Mouse (Mus musculus) intestine, postnatal 0 days (tissue): ENCODE data around the gene Glp2r. TPM values are rescaled to one million over a fixed set of nuclear protein-coding genes. Genes with fewer than 3 reads are reported as not detected.

Source experiments
- ATAC-seq: fragments of 200-750 bp; cut with Nextera tagmentation; 2 replicates; pipeline ENCODE4 v1.8.0; 2017; ENCODE audit warnings: mild to moderate bottlenecking, moderate TSS enrichment, moderate library complexity
- H3K27ac ChIP-seq: fragments of 300-500 bp; sonication (generic); 2 replicates; pipeline ENCODE4 v1.5.1; 2014; ENCODE audit warnings: mild to moderate bottlenecking, low read depth, low read length, moderate library complexity
- H3K27me3 ChIP-seq: fragments of 300-500 bp; sonication (generic); replicated peaks from 2 replicates; pipeline ENCODE4 v1.6.1; 2014; ENCODE audit warnings: low read length, mixed read lengths; ENCODE audit not compliant: control insufficient read depth, insufficient read depth
- H3K36me3 ChIP-seq: fragments of 300-500 bp; sonication (generic); 2 replicates; pipeline ENCODE4 v1.6.1; 2014; ENCODE audit warnings: mild to moderate bottlenecking, moderate library complexity; ENCODE audit not compliant: control insufficient read depth, insufficient read depth
- H3K4me1 ChIP-seq: fragments of 300-500 bp; sonication (generic); replicated peaks from 2 replicates; pipeline ENCODE4 v1.6.1; 2014; ENCODE audit warnings: antibody characterized with exemption, low read length, mixed read lengths; ENCODE audit not compliant: control insufficient read depth, insufficient read depth
- H3K4me2 ChIP-seq: fragments of 300-500 bp; sonication (generic); replicated peaks from 2 replicates; pipeline ENCODE4 v1.6.1; 2014; ENCODE audit warnings: low read depth, mild to moderate bottlenecking, moderate library complexity
- H3K4me3 ChIP-seq: fragments of 300-500 bp; sonication (generic); 2 replicates; pipeline ENCODE4 v1.5.1; 2014; ENCODE audit warnings: low read depth, low read length
- H3K9ac ChIP-seq: fragments of 300-500 bp; sonication (generic); 2 replicates; pipeline ENCODE4 v1.6.1; 2014; ENCODE audit warnings: mild to moderate bottlenecking, low read depth, low read length
- H3K9me3 ChIP-seq: fragments of 300-500 bp; sonication (generic); 2 replicates; pipeline ENCODE4 v1.6.1; 2016; ENCODE audit warnings: mixed run types; ENCODE audit not compliant: control insufficient read depth
- CTCF ChIP-seq: sonication (generic); IDR thresholded peaks from 2 replicates; pipeline ENCODE4 v1.5.1; 2016; ENCODE audit warnings: low read depth, mild to moderate bottlenecking, control low read depth, antibody characterized with exemption, moderate library complexity
- WGBS: fragments of 180-500 bp; shearing (Covaris S2); extraction: QIAGEN DNeasy Blood & Tissue Kit; methylation state at CpG from one replicate; pipeline ENCODE4 v1.1.7; 2014; 5-methylcytosine and 5-hydroxymethylcytosine counted together
- polyA plus RNA-seq: library from polyadenylated mRNA; unstranded; fragments of >200 nt; fragmentation: Nextera tagmentation; extraction: Ambion mirVana; gene quantifications from 2 replicates; pipeline ENCODE4 v1.2.1, GENCODE M21; 2015

Gene Glp2r
- polyA plus RNA-seq, 1 experiment from 2014 or later: 2.8 TPM

DNA sequence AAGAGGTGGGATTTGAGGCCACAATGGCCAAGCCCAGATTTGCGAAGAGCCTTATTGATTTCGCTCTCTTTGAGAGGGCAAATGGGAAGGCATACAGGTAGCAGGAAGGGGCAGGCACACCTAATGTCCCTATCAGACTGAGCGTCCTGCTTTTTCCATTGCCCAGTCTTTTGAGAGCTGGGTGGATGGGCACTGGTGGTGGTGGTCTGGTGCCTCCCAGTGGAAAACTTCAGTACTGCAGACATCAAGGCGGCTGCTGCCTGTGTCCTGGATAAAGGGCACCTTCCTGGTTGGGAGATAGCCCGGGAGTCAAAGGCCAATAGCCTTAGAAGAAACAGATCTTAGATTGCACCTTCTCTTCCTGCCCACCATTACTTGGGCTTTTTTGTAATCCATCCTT, 123.2 kb downstream of the Glp2r start:
- Histone ChIP-seq H3K27me3 (no peaks in the 10 kb centered on the region), H3K4me3 (no peak overlapping the region), H3K27ac (no peak overlapping the region), H3K4me2 (no peak overlapping the region), H3K4me1 (no peaks in the 10 kb centered on the region), H3K9me3 (no peaks in the 10 kb centered on the region), H3K9ac (no peak overlapping the region), H3K36me3 (no peaks in the 10 kb centered on the region)
- TF ChIP-seq CTCF: peak; percentile 98
- peak; percentile 66; the same call in 1 of the 2 replicates for ATAC-seq
- 27% methylated on average over 5 of the region's 5 CpGs for WGBS

DNA sequence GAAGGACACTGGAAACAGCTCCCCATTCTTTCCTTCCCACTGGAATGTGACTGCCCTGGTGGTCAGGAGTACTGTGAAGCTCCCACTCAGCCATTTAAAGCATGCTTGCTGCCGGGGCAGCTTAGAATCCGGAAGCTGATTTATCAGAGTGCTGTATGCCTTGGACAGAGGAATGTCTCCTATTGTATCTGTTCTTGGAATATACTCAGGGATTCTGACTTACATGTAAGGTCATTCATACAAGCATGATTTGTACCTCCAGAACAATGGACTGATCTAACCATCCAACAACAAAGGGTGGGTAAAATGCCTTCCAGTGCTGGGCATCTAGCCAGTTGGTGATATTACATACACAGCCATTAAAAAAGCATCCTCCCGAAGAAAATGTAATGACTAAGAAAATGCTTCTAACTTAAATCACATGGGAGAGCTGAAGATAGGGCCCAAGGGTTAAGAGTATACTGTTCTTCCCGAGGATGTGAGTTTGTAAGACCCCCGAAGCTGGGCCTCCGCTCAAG, 126.3 kb downstream of the Glp2r start:
- Histone ChIP-seq H3K9me3 (no peaks in the 10 kb centered on the region), H3K36me3 (no peaks in the 10 kb centered on the region), H3K9ac (no peak overlapping the region), H3K27me3 (no peaks in the 10 kb centered on the region), H3K4me1 (no peaks in the 10 kb centered on the region), H3K4me2 (no peak overlapping the region), H3K4me3 (no peak overlapping the region), H3K27ac (no peak overlapping the region)
- no peak for TF ChIP-seq CTCF
- WGBS: 77% methylated on average over 6 of the region's 6 CpGs
- ATAC-seq: no peak

DNA sequence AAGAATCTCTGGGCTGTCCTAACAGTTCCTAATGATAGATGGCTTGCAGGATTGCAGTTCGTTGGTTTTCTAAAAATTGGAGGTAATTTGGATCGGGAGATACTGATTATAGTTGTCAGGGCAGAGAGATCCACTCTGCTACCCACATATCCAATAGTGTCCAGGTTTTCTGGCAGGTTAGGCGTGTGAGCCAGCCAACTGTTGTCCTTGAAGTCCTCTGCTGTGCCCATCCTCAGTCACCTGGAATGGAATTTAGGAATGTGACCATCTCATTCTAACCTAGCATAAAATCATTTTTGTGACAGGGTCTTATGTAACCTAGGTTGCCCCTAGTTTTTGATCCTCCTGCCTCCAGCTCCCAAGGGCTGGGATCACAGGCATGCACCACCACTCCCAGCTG, 127.5 kb downstream of the Glp2r start:
- no peak overlapping the region for H3K27ac ChIP-seq
- 83% methylated on average over 3 of the region's 3 CpGs for WGBS
- ATAC-seq: no peak
- H3K4me1 ChIP-seq: no peaks in the 10 kb centered on the region
- H3K27me3 ChIP-seq: no peaks in the 10 kb centered on the region
- no peak for TF ChIP-seq CTCF
- H3K9ac ChIP-seq: no peak overlapping the region
- no peak overlapping the region for H3K4me2 ChIP-seq
- H3K9me3 ChIP-seq: no peaks in the 10 kb centered on the region
- no peaks in the 10 kb centered on the region for H3K36me3 ChIP-seq
- H3K4me3 ChIP-seq: no peak overlapping the region

DNA sequence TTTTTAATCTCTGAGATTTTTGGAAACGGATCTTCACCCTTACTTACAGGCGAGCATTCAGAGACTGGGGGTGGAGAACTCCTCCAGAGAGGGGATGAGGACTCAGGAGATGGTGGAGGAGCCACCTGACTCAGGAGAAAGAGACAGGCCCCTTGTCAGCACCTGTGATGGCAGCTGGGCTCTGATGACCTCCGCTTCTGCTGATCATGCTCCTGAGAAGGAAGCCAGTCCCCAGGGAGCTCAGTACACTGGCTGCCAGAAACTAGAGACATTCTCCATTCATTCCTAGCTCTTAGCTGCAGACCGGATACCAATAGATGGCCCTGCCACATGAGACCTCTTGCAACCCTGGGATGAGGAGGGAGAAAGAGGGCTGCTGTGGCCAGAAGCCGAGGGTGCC, 128.1 kb downstream of the Glp2r start:
- H3K36me3 ChIP-seq: no peaks in the 10 kb centered on the region
- no peaks in the 10 kb centered on the region for H3K27me3 ChIP-seq
- H3K9ac ChIP-seq: no peak overlapping the region
- H3K4me2 ChIP-seq: no peak overlapping the region
- ATAC-seq: no peak
- WGBS: 78% methylated on average over 5 of the region's 5 CpGs
- H3K4me3 ChIP-seq: no peak overlapping the region
- TF ChIP-seq CTCF: no peak
- H3K4me1 ChIP-seq: no peaks in the 10 kb centered on the region
- no peaks in the 10 kb centered on the region for H3K9me3 ChIP-seq
- no peak overlapping the region for H3K27ac ChIP-seq

DNA sequence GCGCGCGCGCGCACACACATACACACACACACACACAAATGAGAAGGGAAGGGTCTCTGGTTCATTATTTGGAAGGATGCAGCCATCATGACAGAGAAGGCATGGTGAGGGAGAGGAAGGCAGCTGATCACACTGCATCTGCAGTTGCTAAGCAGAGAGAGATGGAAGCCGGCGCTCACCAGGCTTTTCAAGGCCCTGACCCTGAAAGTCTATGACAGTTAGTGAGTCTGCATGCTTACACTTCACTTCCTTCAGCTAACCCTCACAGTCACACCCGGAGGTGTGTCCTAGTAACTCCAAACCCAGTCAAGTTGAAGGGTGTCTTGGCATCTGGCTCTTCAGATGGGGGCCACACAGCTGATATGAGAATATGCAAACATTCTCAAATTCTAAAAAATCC, 128.5 kb downstream of the Glp2r start:
- WGBS: 89% methylated on average over 8 of the region's 8 CpGs
- H3K27me3 ChIP-seq: no peaks in the 10 kb centered on the region
- no peak overlapping the region for H3K9ac ChIP-seq
- no peaks in the 10 kb centered on the region for H3K4me1 ChIP-seq
- no peaks in the 10 kb centered on the region for H3K9me3 ChIP-seq
- H3K4me3 ChIP-seq: no peak overlapping the region
- no peaks in the 10 kb centered on the region for H3K36me3 ChIP-seq
- H3K27ac ChIP-seq: no peak overlapping the region
- ATAC-seq: no peak
- TF ChIP-seq CTCF: no peak
- H3K4me2 ChIP-seq: no peak overlapping the region

DNA sequence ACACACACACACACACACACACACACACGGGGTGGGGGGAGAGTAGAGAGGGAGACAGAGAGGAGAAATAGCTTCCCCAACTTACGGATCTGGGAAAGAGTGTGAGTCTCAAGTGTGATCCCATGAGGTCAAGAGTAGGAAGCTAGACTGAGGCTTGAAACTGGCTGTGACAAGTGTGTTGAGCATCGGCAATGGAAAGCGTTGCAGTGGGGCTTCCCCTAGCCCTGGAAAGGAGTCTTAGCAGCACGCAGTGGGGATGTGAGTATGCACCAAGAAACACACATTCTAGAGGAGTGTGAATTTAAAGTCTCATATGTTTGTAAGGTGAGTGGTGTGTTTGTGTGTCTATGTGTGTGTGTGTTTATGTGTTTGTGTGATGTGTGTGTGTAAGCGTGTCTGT, 130.7 kb downstream of the Glp2r start:
- WGBS: 91% methylated on average over 6 of the region's 6 CpGs

DNA sequence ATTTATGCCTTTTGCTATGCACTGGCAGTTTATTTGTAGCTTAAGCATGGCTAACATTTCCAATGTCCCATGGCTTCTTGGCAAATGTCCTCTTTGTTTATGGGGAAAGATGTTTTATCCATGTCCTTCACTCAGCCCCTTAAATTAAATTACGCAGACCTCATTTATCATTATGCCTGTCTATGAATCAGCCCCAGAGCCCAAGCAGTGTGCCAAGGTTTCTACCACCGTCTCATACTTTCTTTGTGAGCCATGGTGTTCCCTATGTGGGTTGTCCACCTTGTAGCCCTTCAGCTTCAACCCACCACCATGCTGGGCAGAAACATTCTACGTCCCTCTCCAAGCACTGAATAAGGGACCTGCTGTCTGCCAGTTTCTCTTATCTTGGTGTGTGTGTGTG, 132.6 kb downstream of the Glp2r start:
- no peak overlapping the region for H3K4me3 ChIP-seq
- no peak for TF ChIP-seq CTCF
- H3K4me1 ChIP-seq: no peaks in the 10 kb centered on the region
- no peaks in the 10 kb centered on the region for H3K27me3 ChIP-seq
- ATAC-seq: no peak
- H3K9ac ChIP-seq: no peak overlapping the region
- no peaks in the 10 kb centered on the region for H3K36me3 ChIP-seq
- no peak overlapping the region for H3K4me2 ChIP-seq
- 81% methylated on average over 3 of the region's 3 CpGs for WGBS
- no peaks in the 10 kb centered on the region for H3K9me3 ChIP-seq
- no peak overlapping the region for H3K27ac ChIP-seq

More for the DNA sequence above, 130.7 kb downstream of the Glp2r start:
- no peak overlapping the region for H3K4me3 ChIP-seq
- ATAC-seq: no peak
- H3K36me3 ChIP-seq: no peaks in the 10 kb centered on the region
- H3K27ac ChIP-seq: no peak overlapping the region
- no peak overlapping the region for H3K4me2 ChIP-seq
- no peaks in the 10 kb centered on the region for H3K27me3 ChIP-seq
- no peak for TF ChIP-seq CTCF
- no peaks in the 10 kb centered on the region for H3K4me1 ChIP-seq
- H3K9ac ChIP-seq: no peak overlapping the region
- no peaks in the 10 kb centered on the region for H3K9me3 ChIP-seq
